Mouse (Mus musculus) bone marrow, adult 2 months (tissue): ENCODE measurements around the gene Olfr221. TPM values are rescaled to one million over a fixed set of nuclear protein-coding genes. Genes with fewer than 3 reads are reported as not detected.
A peak's percentile ranks its signal among the peaks of the same experiment; 100 is the strongest.

Experiments used
- H3K27ac ChIP-seq: fragments of 200-500 bp; 2 replicates; pipeline ENCODE4 v1.5.1; 2012; ENCODE audit warnings: low read depth, mild to moderate bottlenecking, control low read depth, inconsistent platforms, low read length; ENCODE audit not compliant: control insufficient read depth, poor library complexity, insufficient read depth
- H3K4me1 ChIP-seq: fragments of 200-500 bp; 2 replicates; pipeline ENCODE4 v1.6.1; 2011; ENCODE audit warnings: low read length; ENCODE audit not compliant: control insufficient read depth, insufficient read depth
- H3K4me3 ChIP-seq: fragments of 200-500 bp; replicated peaks from 2 replicates; pipeline ENCODE3; 2011; ENCODE audit warnings: mild to moderate bottlenecking, low read depth, low read length, control low read depth; ENCODE audit not compliant: control insufficient read depth
- CTCF ChIP-seq: fragments of 200-500 bp; IDR thresholded peaks from 2 replicates; pipeline ENCODE4 v1.5.1; 2011; ENCODE audit warnings: low read length, control low read depth; ENCODE audit not compliant: control insufficient read depth, insufficient read depth
- POLR2A ChIP-seq: fragments of 200-500 bp; IDR thresholded peaks from 2 replicates; pipeline ENCODE4 v1.6.1; 2011; ENCODE audit warnings: low read depth, mild to moderate bottlenecking, control low read depth, low read length, borderline replicate concordance; ENCODE audit not compliant: control insufficient read depth
- WGBS: fragments of 180-500 bp; shearing (Covaris S2); methylation state at CpG from one replicate; pipeline ENCODE4 v1.1.7; 2018; 5-methylcytosine and 5-hydroxymethylcytosine counted together
- polyA plus RNA-seq: library from polyadenylated mRNA; stranded (reverse); fragments of >200 nt; gene quantifications from 2 replicates; pipeline ENCODE4 v1.2.4, GENCODE M21; 2011; ENCODE audit warnings: low replicate concordance; ENCODE audit not compliant: missing spikeins, insufficient read depth, insufficient read length

Gene Olfr221
- polyA plus RNA-seq, 1 experiment, result not detected

- no peak overlapping the region for H3K4me3 ChIP-seq
- 74% methylated on average over 4 of the region's 4 CpGs for WGBS
These were observed 30.2 kb downstream of the Olfr221 start for GRCm38 (mm10) chr14:52012085-52012484.

GRCm38 (mm10) chr14:52011683-52012082 is 30.6 kb downstream of the Olfr221 start:
- no peaks in the 10 kb centered on the region; the same call in 1 of the 2 replicates for H3K4me1 ChIP-seq
- no peak for TF ChIP-seq CTCF
- TF ChIP-seq POLR2A, result no peak

More at GRCm38 (mm10) chr14:52012085-52012484, 30.2 kb downstream of the Olfr221 start:
- TF ChIP-seq CTCF, result no peak
- no peak for TF ChIP-seq POLR2A
- Histone ChIP-seq H3K27ac (no peak overlapping the region), H3K4me1 (no peaks in the 10 kb centered on the region; the same call in 1 of the 2 replicates)

GRCm38 (mm10) chr14:52010446-52011111 is 31.7 kb downstream of the Olfr221 start:
- H3K4me1 ChIP-seq, result no peaks in the 10 kb centered on the region; the same call in 1 of the 2 replicates
- 80% methylated on average over 9 of the region's 9 CpGs for WGBS
- TF ChIP-seq CTCF, result no peak
- TF ChIP-seq POLR2A, result no peak
- H3K27ac ChIP-seq, result no peak overlapping the region
- no peak overlapping the region for H3K4me3 ChIP-seq

More at GRCm38 (mm10) chr14:52011683-52012082, 30.6 kb downstream of the Olfr221 start:
- WGBS, result 67% methylated on average over 1 of the region's 1 CpGs
- no peak overlapping the region for H3K27ac ChIP-seq
- H3K4me3 ChIP-seq, result no peak overlapping the region

GRCm38 (mm10) chr14:52009841-52010240 is 32.4 kb downstream of the Olfr221 start:
- WGBS, result 89% methylated on average over 6 of the region's 6 CpGs
- H3K4me3 ChIP-seq, result no peak overlapping the region
- H3K27ac ChIP-seq, result no peak overlapping the region
- no peak for TF ChIP-seq POLR2A
- no peak for TF ChIP-seq CTCF
- no peaks in the 10 kb centered on the region for H3K4me1 ChIP-seq

GRCm38 (mm10) chr14:52009361-52009760 is 32.9 kb downstream of the Olfr221 start:
- WGBS, result 92% methylated on average over 26 of the region's 26 CpGs
- no peaks in the 10 kb centered on the region for H3K4me1 ChIP-seq
- TF ChIP-seq POLR2A (no peak), CTCF (no peak)

GRCm38 (mm10) chr14:52008321-52009203 is 33.7 kb downstream of the Olfr221 start:
- peak; percentile 43; the same call in 1 of the 2 replicates for TF ChIP-seq POLR2A
- peak; percentile 99 for TF ChIP-seq CTCF
- Histone ChIP-seq H3K27ac (no peak overlapping the region; the same call in 1 of the 2 replicates), H3K4me1 (no peaks in the 10 kb centered on the region), H3K4me3 (no peak overlapping the region)
- WGBS, result 51% methylated on average over 38 of the region's 38 CpGs

More at GRCm38 (mm10) chr14:52009361-52009760, 32.9 kb downstream of the Olfr221 start:
- Histone ChIP-seq H3K4me3 (no peak overlapping the region), H3K27ac (no peak overlapping the region)

GRCm38 (mm10) chr14:52006771-52007170 is 35.5 kb downstream of the Olfr221 start:
- no peak for TF ChIP-seq CTCF
- no peak for TF ChIP-seq POLR2A
- Histone ChIP-seq H3K4me1 (no peaks in the 10 kb centered on the region), H3K4me3 (no peak overlapping the region), H3K27ac (no peak overlapping the region)
- 94% methylated on average over 23 of the region's 23 CpGs for WGBS

- WGBS, result 87% methylated on average over 8 of the region's 8 CpGs
- Histone ChIP-seq H3K4me1 (no peaks in the 10 kb centered on the region), H3K4me3 (no peak overlapping the region), H3K27ac (no peak overlapping the region)
- TF ChIP-seq CTCF (peak; percentile 31; the same call in 1 of the 2 replicates), POLR2A (no peak)
These were observed 36.0 kb downstream of the Olfr221 start for GRCm38 (mm10) chr14:52006241-52006640.
